Mouse (Mus musculus): ENCODE data around the gene Dolpp1. TPM values are rescaled to one million over a fixed set of nuclear protein-coding genes. Genes with fewer than 3 reads are reported as not detected.

Dolpp1 gene
- polyA plus RNA-seq, 1 experiment: 24.4 TPM

GRCm38 (mm10) chr2:30444450-30444849, 52.4 kb downstream of the Dolpp1 start:
- H3K27me3 ChIP-seq (replicated peaks): no peaks in the 10 kb centered on the region
- H3K4me1 ChIP-seq: peaks cover 44% of the 10 kb centered on the region
- peaks cover 5% of the 10 kb centered on the region for H3K9me3 ChIP-seq
- TF ChIP-seq FLI1 (IDR thresholded peaks at IDR 0.05; ENCODE audit: low read length) (no peak), GATA1 (IDR thresholded peaks at IDR 0.05; ENCODE audit: borderline replicate concordance, low read length) (no peak)
- H3K4me3 ChIP-seq (replicated peaks): no peak overlapping the region
- H3K36me3 ChIP-seq (replicated peaks; ENCODE audit: low read length): peaks cover 89% of the 10 kb centered on the region

DNA sequence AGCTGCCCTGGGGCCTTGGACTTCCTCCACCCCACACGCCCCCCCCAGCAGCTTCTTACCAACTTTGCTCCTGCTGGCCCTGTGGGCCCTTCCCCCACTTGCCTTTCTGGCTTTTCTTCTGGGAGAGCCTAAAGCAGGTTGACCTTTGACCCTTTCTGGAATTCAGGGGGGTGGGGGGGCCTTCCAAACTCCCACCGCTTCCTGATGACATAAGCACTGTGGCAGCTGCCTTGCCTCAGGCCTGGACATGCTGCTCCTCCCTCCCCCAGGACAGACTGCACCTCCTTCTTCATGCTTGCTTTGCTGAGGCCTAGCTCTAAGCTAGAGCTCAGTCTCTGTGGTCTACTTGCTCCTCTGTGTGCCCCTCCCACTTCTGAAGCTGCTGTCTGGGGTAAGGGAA, 53.3 kb downstream of the Dolpp1 start:
- Histone ChIP-seq H3K9me3 (peaks cover 13% of the 10 kb centered on the region), H3K4me3 (replicated peaks) (no peak overlapping the region), H3K27me3 (replicated peaks) (no peaks in the 10 kb centered on the region), H3K36me3 (replicated peaks; ENCODE audit: low read length) (peaks cover 89% of the 10 kb centered on the region), H3K4me1 (peaks cover 37% of the 10 kb centered on the region)
- TF ChIP-seq GATA1 (IDR thresholded peaks at IDR 0.05; ENCODE audit: borderline replicate concordance, low read length): no peak
- TF ChIP-seq FLI1 (IDR thresholded peaks at IDR 0.05; ENCODE audit: low read length): no peak

- no peaks in the 10 kb centered on the region for H3K27me3 ChIP-seq (replicated peaks)
- TF ChIP-seq FLI1 (IDR thresholded peaks at IDR 0.05; ENCODE audit: low read length) (no peak), GATA1 (IDR thresholded peaks at IDR 0.05; ENCODE audit: borderline replicate concordance, low read length) (no peak)
- peaks cover 98% of the 10 kb centered on the region for H3K36me3 ChIP-seq (replicated peaks; ENCODE audit: low read length)
- H3K4me3 ChIP-seq (replicated peaks): no peak overlapping the region
- peaks cover 13% of the 10 kb centered on the region for H3K9me3 ChIP-seq
- peaks cover 21% of the 10 kb centered on the region for H3K4me1 ChIP-seq
Measured at GRCm38 (mm10) chr2:30446891-30447826, 55.1 kb downstream of the Dolpp1 start.

DNA sequence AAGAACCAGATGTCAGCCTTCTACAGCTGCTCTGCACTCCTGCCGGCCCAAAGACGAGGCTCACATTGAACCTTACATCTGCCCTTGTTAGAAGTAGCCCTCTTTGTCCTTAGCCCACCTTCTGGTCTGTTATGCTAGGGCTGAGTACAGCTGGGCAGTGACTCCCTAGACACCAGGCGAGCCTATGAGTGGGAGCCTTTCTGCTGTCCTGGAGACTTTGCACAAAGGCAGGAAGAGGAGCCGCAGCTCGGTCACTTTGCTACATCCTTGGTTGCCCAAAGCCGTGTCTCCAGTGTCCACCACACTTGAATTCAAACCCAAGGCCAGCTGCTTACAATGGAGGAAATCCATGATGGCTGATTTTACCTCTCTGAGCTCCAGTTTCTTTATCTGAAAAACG, 56.3 kb downstream of the Dolpp1 start:
- Histone ChIP-seq H3K27me3 (replicated peaks) (no peaks in the 10 kb centered on the region), H3K4me3 (replicated peaks) (no peak overlapping the region), H3K9me3 (peaks cover 13% of the 10 kb centered on the region), H3K36me3 (replicated peaks; ENCODE audit: low read length) (peaks cover 96% of the 10 kb centered on the region), H3K4me1 (peaks cover 16% of the 10 kb centered on the region; the same call in 1 of the 2 replicates)
- TF ChIP-seq FLI1 (IDR thresholded peaks at IDR 0.05; ENCODE audit: low read length) (no peak), GATA1 (IDR thresholded peaks at IDR 0.05; ENCODE audit: borderline replicate concordance, low read length) (no peak)

Other genes starting within 250 kb of the Dolpp1 start
- 16.4 and 28.0 TPM in 2 replicates for gene Endog, start 220.8 kb upstream of the Dolpp1 start, polyA plus RNA-seq (2012; ENCODE audit: insufficient read depth, low replicate concordance)
- gene Spout1, start 213.8 kb upstream of the Dolpp1 start, polyA plus RNA-seq (2012; ENCODE audit: insufficient read depth, low replicate concordance): 19.0 and 20.8 TPM in 2 replicates
- 7.7 TPM in 1 of 2 replicates, not detected in the other for gene Kyat1, start 186.4 kb upstream of the Dolpp1 start, polyA plus RNA-seq (2012; ENCODE audit: insufficient read depth, low replicate concordance)
- gene Lrrc8a, start 154.5 kb upstream of the Dolpp1 start, polyA plus RNA-seq (2012; ENCODE audit: insufficient read depth, low replicate concordance): 2.7 and 5.1 TPM in 2 replicates
- 3.3 and 6.4 TPM in 2 replicates for gene Gm28035, start 151.7 kb upstream of the Dolpp1 start, polyA plus RNA-seq (2012; ENCODE audit: insufficient read depth, low replicate concordance)
- 6.7 and 11.3 TPM in 2 replicates for gene Phyhd1, start 126.1 kb upstream of the Dolpp1 start, polyA plus RNA-seq (2012; ENCODE audit: insufficient read depth, low replicate concordance)
- gene Gm28038, start 111.2 kb upstream of the Dolpp1 start, polyA plus RNA-seq (2012; ENCODE audit: insufficient read depth, low replicate concordance): not detected in 2 replicates
- gene Dolk, start 105.9 kb upstream of the Dolpp1 start, polyA plus RNA-seq (2012; ENCODE audit: insufficient read depth, low replicate concordance): 1.9 and 7.1 TPM in 2 replicates
- 72.2 and 120 TPM in 2 replicates for gene Nup188, start 105.9 kb upstream of the Dolpp1 start, polyA plus RNA-seq (2012; ENCODE audit: insufficient read depth, low replicate concordance)
- 45.5 and 81.3 TPM in 2 replicates for gene Sh3glb2, start 32.9 kb upstream of the Dolpp1 start, polyA plus RNA-seq (2012; ENCODE audit: insufficient read depth, low replicate concordance)
- gene Miga2, start 28.0 kb upstream of the Dolpp1 start, polyA plus RNA-seq (2012; ENCODE audit: insufficient read depth, low replicate concordance): 7.8 and 15.0 TPM in 2 replicates
- 55.0 and 64.0 TPM in 2 replicates for gene Crat, start 23.6 kb downstream of the Dolpp1 start, polyA plus RNA-seq (2012; ENCODE audit: insufficient read depth, low replicate concordance)
- gene Ptpa, start 23.8 kb downstream of the Dolpp1 start, polyA plus RNA-seq (2012; ENCODE audit: insufficient read depth, low replicate concordance): 473 and 551 TPM in 2 replicates
- 2.7 and 5.0 TPM in 2 replicates for gene Ier5l, start 82.0 kb downstream of the Dolpp1 start, polyA plus RNA-seq (2012; ENCODE audit: insufficient read depth, low replicate concordance)
- gene Cstad, start 202.8 kb downstream of the Dolpp1 start, polyA plus RNA-seq (2012; ENCODE audit: insufficient read depth, low replicate concordance): not detected in 2 replicates

All from megakaryocyte, embryonic 14.5 days (primary cell).